Mouse (Mus musculus) brain, embryonic 14.5 days (tissue): ENCODE measurements around the gene Olfr1264.

ENCODE experiments used
- CTCF ChIP-seq: fragments of 200-500 bp; IDR thresholded peaks from 2 replicates; pipeline ENCODE4 v1.5.1; 2012; ENCODE audit warnings: inconsistent platforms, mild to moderate bottlenecking, moderate library complexity, borderline replicate concordance; ENCODE audit not compliant: insufficient read depth, insufficient read length; ENCODE audit errors: extremely low read depth
- POLR2A ChIP-seq: fragments of 200-500 bp; IDR thresholded peaks from 2 replicates; pipeline ENCODE4 v1.6.1; 2012; ENCODE audit warnings: mild to moderate bottlenecking, inconsistent platforms, borderline replicate concordance; ENCODE audit not compliant: poor library complexity, insufficient read depth, insufficient read length, severe bottlenecking; ENCODE audit errors: extremely low read depth

DNA sequence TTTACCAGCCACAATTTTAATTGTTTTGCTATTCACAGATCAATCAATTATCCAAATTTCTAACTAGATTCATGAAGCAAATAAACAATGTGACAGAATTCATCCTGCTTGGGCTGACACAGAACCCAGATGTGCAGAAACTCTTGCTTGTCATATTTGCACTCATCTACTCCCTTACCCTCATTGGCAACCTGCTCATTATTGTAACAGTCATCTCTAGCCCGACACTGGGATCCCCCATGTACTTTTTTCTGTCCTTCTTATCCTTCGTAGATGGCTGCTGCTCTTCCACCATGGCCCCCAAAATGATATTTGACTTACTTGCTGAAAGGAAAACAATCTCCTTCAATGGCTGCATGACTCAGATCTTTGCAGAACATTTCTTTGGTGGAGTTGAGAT is 47.7 kb downstream of the Olfr1264 start:
- TF ChIP-seq CTCF: no peak
- no peak for TF ChIP-seq POLR2A
